Mouse (Mus musculus) thymus, postnatal 10 days (tissue): ENCODE results near the gene Supt6.

Experiments used
- DNase-seq, 2 experiments: peaks; one replicate each; pipeline ENCODE4 v3.0.0; 2021; ENCODE audit warnings: low spot score in 2 of 2

The Supt6 gene

GRCm38 (mm10) chr11:78182961-78183844 lies 62.6 kb downstream of the Supt6 start, which contains the start of gene Rpl23a:
TSS of gene Rpl23a (minus strand) at chr11:78183584.
- DNase-seq = peak; percentile 68 to 69

GRCm38 (mm10) chr11:78182450-78182849 lies 63.3 kb downstream of the Supt6 start:
- DNase-seq = no peak

GRCm38 (mm10) chr11:78181830-78182357 lies 63.9 kb downstream of the Supt6 start:
- no peak for DNase-seq

GRCm38 (mm10) chr11:78180081-78180761 lies 65.6 kb downstream of the Supt6 start:
- DNase-seq = no peak

- no peak for DNase-seq
These were observed 66.3 kb downstream of the Supt6 start for GRCm38 (mm10) chr11:78179438-78179999.

- DNase-seq = peak in 1 of 2 experiments; percentile 39
These were observed 66.8 kb downstream of the Supt6 start for GRCm38 (mm10) chr11:78178859-78179437.

GRCm38 (mm10) chr11:78177903-78178858 lies 67.6 kb downstream of the Supt6 start:
- peak; percentile 87 to 91 for DNase-seq

GRCm38 (mm10) chr11:78177437-78177836 lies 68.3 kb downstream of the Supt6 start:
- DNase-seq = no peak

- no peak for DNase-seq
These were observed 68.9 kb downstream of the Supt6 start for GRCm38 (mm10) chr11:78176905-78177331.

GRCm38 (mm10) chr11:78176402-78176862 lies 69.4 kb downstream of the Supt6 start, which contains the start of the genes Nek8 and Tlcd1:
TSS of gene Nek8 (minus strand) at chr11:78176675.
TSS of gene Tlcd1 (plus strand) at chr11:78176711.
- DNase-seq = peak; percentile 91

GRCm38 (mm10) chr11:78175771-78176401 lies 69.9 kb downstream of the Supt6 start:
- no peak for DNase-seq

GRCm38 (mm10) chr11:78174506-78174905 lies 71.3 kb downstream of the Supt6 start:
- no peak for DNase-seq

- DNase-seq = no peak
These were observed 72.9 kb downstream of the Supt6 start for GRCm38 (mm10) chr11:78172748-78173383.

GRCm38 (mm10) chr11:78172034-78172747 lies 73.6 kb downstream of the Supt6 start:
- no peak for DNase-seq

- DNase-seq = no peak
These were observed 74.5 kb downstream of the Supt6 start for GRCm38 (mm10) chr11:78171328-78171727.

- DNase-seq = no peak
These were observed 75.5 kb downstream of the Supt6 start for GRCm38 (mm10) chr11:78170306-78170705.

GRCm38 (mm10) chr11:78168541-78169468 lies 77.0 kb downstream of the Supt6 start:
- peak; percentile 71 to 74 for DNase-seq
